Mouse (Mus musculus): ENCODE measurements around the gene Lrrc56. TPM values are rescaled to one million over a fixed set of nuclear protein-coding genes. Genes with fewer than 3 reads are reported as not detected.
A peak's percentile ranks its signal among the peaks of the same experiment; 100 is the strongest.

Lrrc56 gene
- polyA plus RNA-seq, 1 experiment: 7.4 TPM

DNA sequence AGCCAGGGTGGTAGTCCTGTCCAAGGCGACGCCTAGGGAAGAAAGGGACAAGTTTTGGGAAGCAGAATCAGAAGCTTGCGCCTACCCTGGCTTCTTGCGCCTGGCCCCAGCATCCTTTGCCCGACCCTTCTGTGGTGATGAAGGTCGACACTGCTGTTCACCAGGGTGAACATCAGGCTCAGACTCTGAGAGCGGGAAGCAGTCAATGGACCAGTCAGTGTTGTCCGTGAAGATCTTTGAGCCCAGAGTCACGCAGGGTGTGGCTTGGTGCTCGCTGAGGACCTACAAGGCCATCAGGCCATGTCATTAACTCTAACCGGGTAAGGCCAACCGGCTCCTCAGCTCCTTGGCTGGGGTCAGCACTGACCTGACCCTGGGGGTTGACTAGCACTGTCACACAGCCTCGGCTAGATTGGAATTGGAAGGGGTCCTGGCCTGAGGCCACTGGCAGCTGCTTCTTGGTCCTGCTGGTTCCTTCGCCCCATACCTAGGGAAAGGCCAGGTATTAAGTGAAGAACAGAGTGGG lies 16.7 kb downstream of the Lrrc56 start:
- H3K36me3 ChIP-seq (ENCODE audit: control insufficient read depth, insufficient read depth, low read length): no peaks in the 10 kb centered on the region
- no peak overlapping the region for H3K27ac ChIP-seq (ENCODE audit: insufficient read depth, low read depth, low read length)
- H3K4me3 ChIP-seq (ENCODE audit: low read depth, low read length): no peak overlapping the region
- no peaks in the 10 kb centered on the region for H3K27me3 ChIP-seq (ENCODE audit: control insufficient read depth, insufficient read depth, low read length)
- H3K4me1 ChIP-seq (ENCODE audit: control insufficient read depth, insufficient read depth, insufficient read length, low read length): peaks cover 6% of the 10 kb centered on the region
- TF ChIP-seq CTCF (IDR thresholded peaks at IDR 0.05; ENCODE audit: extremely low read depth, insufficient read length, insufficient replicate concordance, low read depth, low read length): no peak
- TF ChIP-seq POLR2A (IDR thresholded peaks at IDR 0.05; ENCODE audit: low read depth, low read length): no peak
- WGBS: 82% methylated on average over 14 of the region's 14 CpGs

DNA sequence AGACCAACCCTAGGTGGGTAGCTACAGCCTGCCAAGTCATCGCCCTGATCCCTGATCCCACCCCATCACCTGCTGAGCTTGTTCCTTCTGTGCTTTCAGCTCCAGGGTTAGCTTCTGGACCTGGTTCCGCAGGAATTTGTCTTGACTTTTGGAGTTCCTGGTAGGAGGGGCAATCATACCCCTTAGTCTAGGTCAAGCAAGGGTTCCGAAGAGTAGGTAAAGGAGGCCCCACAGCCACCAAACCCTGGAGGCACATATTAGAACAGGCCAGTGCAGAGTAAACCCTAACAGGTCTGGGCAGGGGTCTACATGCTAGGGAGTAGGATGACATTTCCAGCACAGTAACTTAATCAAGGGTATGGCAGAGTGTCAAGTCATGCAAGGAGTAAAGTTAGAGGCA lies 19.2 kb downstream of the Lrrc56 start:
- no peak for TF ChIP-seq POLR2A (IDR thresholded peaks at IDR 0.05; ENCODE audit: low read depth, low read length)
- no peak for TF ChIP-seq CTCF (IDR thresholded peaks at IDR 0.05; ENCODE audit: extremely low read depth, insufficient read length, insufficient replicate concordance, low read depth, low read length)
- H3K36me3 ChIP-seq (ENCODE audit: control insufficient read depth, insufficient read depth, low read length): peaks cover 8% of the 10 kb centered on the region
- H3K4me3 ChIP-seq (ENCODE audit: low read depth, low read length): no peak overlapping the region
- H3K4me1 ChIP-seq (ENCODE audit: control insufficient read depth, insufficient read depth, insufficient read length, low read length): peaks cover 19% of the 10 kb centered on the region
- 92% methylated on average over 3 of the region's 3 CpGs for WGBS
- no peak overlapping the region for H3K27ac ChIP-seq (ENCODE audit: insufficient read depth, low read depth, low read length)
- H3K27me3 ChIP-seq (ENCODE audit: control insufficient read depth, insufficient read depth, low read length): no peaks in the 10 kb centered on the region

DNA sequence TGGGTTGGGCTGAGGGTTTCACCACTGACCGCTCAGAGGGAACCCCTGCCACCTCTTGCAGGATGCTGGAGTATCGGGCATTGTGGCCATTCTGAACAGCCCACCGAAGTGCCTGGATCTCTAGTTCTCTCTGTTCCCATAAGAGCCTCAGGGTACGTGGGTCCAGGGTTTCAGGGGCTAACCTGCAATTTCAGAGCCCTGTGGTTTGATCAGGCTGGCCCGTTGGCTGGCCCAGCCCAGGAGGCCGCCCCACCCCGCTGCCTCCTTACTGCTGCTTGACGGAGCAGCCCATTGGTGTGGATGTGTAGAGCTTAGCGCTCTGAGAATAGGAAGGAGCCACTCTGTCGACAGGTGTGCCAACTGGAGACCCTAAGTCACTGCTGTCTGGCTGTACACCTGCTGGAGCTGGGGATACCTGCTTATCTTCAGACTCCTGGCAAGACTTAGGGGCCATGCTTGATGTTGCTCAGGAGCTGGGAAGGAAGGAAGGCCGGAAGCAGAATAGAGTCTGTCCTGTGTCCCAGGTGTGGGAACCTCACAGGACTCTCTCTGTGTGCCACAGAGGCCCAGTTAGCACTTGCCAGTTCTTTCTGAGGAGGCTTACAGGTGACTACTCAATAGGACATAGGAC lies 19.8 kb downstream of the Lrrc56 start, which contains the start of gene Lmntd2:
TSS of gene Lmntd2 (minus strand) at position 476 of the 631 bp plus-strand sequence.
- no peak within 1 kb of the TSS for H3K27ac ChIP-seq (ENCODE audit: insufficient read depth, low read depth, low read length)
- peak within 1 kb of the TSS; percentile 71 for H3K4me3 ChIP-seq (ENCODE audit: low read depth, low read length)
- peaks cover 24% of the 10 kb centered on the region for H3K4me1 ChIP-seq (ENCODE audit: control insufficient read depth, insufficient read depth, insufficient read length, low read length)
- H3K36me3 ChIP-seq (ENCODE audit: control insufficient read depth, insufficient read depth, low read length): peaks cover 13% of the 10 kb centered on the region
- TF ChIP-seq CTCF (IDR thresholded peaks at IDR 0.05; ENCODE audit: extremely low read depth, insufficient read length, insufficient replicate concordance, low read depth, low read length): no peak
- TF ChIP-seq POLR2A (IDR thresholded peaks at IDR 0.05; ENCODE audit: low read depth, low read length): no peak
- H3K27me3 ChIP-seq (ENCODE audit: control insufficient read depth, insufficient read depth, low read length): no peaks in the 10 kb centered on the region
- WGBS: 92% methylated on average over 11 of the region's 11 CpGs

DNA sequence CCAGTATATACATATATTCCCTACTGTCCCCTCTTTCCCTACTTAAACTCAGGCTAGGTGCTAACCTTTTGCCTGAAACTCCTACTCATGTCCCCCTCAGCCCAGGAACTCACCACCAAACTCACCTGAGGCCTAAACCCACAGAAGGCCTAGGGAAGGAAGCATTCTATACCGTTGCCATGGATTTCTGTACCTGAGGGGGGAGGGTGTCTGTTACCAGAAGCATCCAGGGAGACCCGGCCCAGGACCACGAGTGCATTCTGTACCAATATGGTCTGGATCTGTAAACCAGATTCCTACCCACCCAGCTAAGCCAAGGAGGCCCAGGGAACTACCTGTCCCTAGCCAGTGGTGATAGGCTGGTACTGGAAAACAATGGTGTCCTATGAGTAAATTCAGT lies 20.4 kb downstream of the Lrrc56 start:
- Histone ChIP-seq H3K27ac (ENCODE audit: insufficient read depth, low read depth, low read length) (no peak overlapping the region), H3K4me1 (ENCODE audit: control insufficient read depth, insufficient read depth, insufficient read length, low read length) (peaks cover 26% of the 10 kb centered on the region), H3K4me3 (ENCODE audit: low read depth, low read length) (no peak overlapping the region), H3K27me3 (ENCODE audit: control insufficient read depth, insufficient read depth, low read length) (no peaks in the 10 kb centered on the region), H3K36me3 (ENCODE audit: control insufficient read depth, insufficient read depth, low read length) (peaks cover 19% of the 10 kb centered on the region)
- 71% methylated on average over 3 of the region's 3 CpGs for WGBS
- TF ChIP-seq CTCF (IDR thresholded peaks at IDR 0.05; ENCODE audit: extremely low read depth, insufficient read length, insufficient replicate concordance, low read depth, low read length): no peak
- TF ChIP-seq POLR2A (IDR thresholded peaks at IDR 0.05; ENCODE audit: low read depth, low read length): no peak

DNA sequence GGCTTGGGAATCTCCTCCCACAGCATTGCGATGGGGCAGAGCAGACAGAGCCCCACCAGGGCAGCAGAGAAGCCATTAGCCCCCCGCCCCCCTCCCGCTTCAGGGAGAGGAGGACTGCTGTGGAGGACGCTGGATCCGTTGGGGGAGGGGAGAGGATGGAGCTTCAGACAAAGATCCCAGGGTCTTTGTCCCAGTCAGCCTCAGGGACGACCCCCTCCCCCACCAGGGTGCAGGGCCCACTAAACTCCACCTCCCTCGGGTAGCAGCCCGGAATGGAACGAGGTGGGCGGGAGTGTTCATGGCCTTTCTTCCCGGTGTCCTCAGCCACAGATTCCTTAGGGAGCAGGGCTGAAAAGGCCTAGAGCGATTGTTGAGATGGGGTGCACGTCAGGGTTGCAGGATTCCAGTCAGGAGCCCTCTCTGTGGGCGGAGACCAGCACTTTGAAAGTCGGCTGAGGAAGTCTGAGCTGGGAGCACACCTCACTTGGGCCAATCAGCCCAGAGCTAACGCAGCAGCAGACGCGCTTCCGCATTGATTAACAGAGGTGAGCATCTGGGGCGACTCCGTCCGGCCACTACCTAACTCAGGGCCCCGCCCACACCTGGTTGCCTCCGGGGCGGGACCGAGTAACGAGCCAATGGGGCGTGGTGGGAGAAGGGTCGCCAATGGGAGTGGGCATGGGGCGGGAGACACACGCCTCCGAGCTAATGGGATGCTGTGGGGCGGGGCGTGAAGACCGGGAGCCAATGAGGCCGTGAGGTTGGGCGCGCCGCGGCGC lies 21.3 kb downstream of the Lrrc56 start, which contains the start of gene Rassf7:
TSS of gene Rassf7 (plus strand) at position 760 of the 779 bp plus-strand sequence.
- 2% methylated on average over 41 of the region's 41 CpGs for WGBS

DNA sequence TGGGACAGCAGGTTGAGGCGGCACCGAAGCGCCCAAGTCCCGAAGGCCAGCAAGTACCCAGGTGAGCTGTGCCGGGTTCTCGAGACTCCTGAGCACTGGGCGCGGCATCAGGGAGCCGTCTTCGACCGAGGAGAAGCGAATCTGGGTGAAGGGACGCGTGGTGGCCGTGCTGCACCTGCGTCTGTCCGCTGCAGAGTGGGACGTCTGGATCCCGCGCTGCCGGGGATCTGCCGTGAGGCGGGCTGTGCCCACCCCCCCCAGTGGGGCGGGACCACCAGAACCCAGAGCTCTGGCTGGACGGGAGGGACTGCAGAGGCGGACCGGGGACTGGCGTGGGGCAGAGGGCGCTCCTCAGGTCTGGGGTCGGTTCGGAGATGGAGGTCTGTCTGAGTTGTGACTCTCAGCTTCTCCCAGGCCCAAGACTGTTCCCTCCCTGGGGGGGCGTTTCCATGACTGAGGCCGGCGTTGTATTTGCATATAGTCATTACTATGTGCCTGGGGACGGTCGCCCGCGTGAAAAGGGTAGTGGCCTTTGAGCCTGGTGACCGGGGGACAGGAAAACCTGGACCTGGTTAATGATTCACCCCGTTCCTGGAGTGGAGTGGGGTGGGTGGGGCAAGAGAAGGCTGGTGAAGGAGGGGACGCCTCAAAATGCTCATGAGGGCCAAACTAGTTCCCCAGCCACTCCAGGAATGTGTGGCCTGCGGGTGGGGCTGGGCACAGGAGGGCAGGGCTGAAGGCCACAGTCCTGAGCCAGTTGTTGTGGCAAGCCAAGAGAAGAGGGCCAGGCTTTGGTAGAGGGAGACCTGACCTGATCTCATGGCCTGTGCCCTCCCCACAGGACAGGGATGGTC lies 22.1 kb downstream of the Lrrc56 start:
- Histone ChIP-seq H3K4me1 (ENCODE audit: control insufficient read depth, insufficient read depth, insufficient read length, low read length) (peaks cover 29% of the 10 kb centered on the region), H3K27ac (ENCODE audit: insufficient read depth, low read depth, low read length) (peak overlapping the region; percentile 96), H3K4me3 (ENCODE audit: low read depth, low read length) (peak overlapping the region; percentile 71), H3K36me3 (ENCODE audit: control insufficient read depth, insufficient read depth, low read length) (peaks cover 21% of the 10 kb centered on the region), H3K27me3 (ENCODE audit: control insufficient read depth, insufficient read depth, low read length) (no peaks in the 10 kb centered on the region)
- TF ChIP-seq POLR2A (IDR thresholded peaks at IDR 0.05; ENCODE audit: low read depth, low read length) (peak; percentile 64; the same call in 1 of the 2 replicates), CTCF (IDR thresholded peaks at IDR 0.05; ENCODE audit: extremely low read depth, insufficient read length, insufficient replicate concordance, low read depth, low read length) (no peak)
- under 1% methylated on average over 42 of the region's 42 CpGs for WGBS

More for the DNA sequence above, 21.3 kb downstream of the Lrrc56 start, which contains the start of gene Rassf7:
- Histone ChIP-seq H3K36me3 (ENCODE audit: control insufficient read depth, insufficient read depth, low read length) (peaks cover 21% of the 10 kb centered on the region), H3K4me1 (ENCODE audit: control insufficient read depth, insufficient read depth, insufficient read length, low read length) (peaks cover 28% of the 10 kb centered on the region), H3K27ac (ENCODE audit: insufficient read depth, low read depth, low read length) (peak within 1 kb of the TSS; percentile 96), H3K27me3 (ENCODE audit: control insufficient read depth, insufficient read depth, low read length) (no peaks in the 10 kb centered on the region), H3K4me3 (ENCODE audit: low read depth, low read length) (peak within 1 kb of the TSS; percentile 71)
- TF ChIP-seq CTCF (IDR thresholded peaks at IDR 0.05; ENCODE audit: extremely low read depth, insufficient read length, insufficient replicate concordance, low read depth, low read length) (no peak), POLR2A (IDR thresholded peaks at IDR 0.05; ENCODE audit: low read depth, low read length) (0 out of 2 replicates have a peak, but pooled peaks have one; percentile 41)

All from small intestine, adult 2 months (tissue).